Mouse (Mus musculus) spleen, adult 2 months (tissue): ENCODE measurements around the gene Sergef.

Experiments
- CTCF ChIP-seq: fragments of 200-500 bp; IDR thresholded peaks from 2 replicates; pipeline ENCODE4 v1.5.1; 2011; ENCODE audit warnings: mild to moderate bottlenecking, inconsistent platforms; ENCODE audit not compliant: insufficient read depth, insufficient read length, insufficient replicate concordance; ENCODE audit errors: extremely low read depth
- POLR2A ChIP-seq: fragments of 200-500 bp; IDR thresholded peaks from 2 replicates; pipeline ENCODE4 v1.6.1; 2011; ENCODE audit warnings: low read depth, low read length, inconsistent platforms

GRCm38 (mm10) chr7:46410727-46411126, 228.9 kb downstream of the Sergef start:
- TF ChIP-seq CTCF (no peak), POLR2A (no peak)
